Mouse (Mus musculus): ENCODE measurements around the gene Idh3b.

DNA sequence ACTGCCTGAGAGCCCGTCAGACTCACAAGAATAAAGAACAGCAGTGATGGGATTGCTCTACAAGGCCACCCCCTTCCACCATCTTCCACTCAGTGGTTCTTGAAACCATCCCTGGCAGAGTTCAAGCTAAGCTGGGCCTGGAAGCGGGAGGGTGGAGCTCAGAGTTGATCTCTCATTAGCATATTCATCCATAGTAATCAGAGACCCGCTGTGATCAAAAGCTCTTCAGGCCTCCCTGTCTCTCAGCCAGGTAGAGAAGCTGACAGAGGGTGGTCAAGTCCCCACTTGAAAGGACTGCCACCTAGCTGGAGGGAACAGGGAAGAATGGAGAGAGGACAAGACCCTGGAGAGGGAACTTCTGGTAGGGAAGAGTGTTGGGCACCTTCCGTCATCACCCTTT lies 18.7 kb upstream of the Idh3b start:
- TF ChIP-seq CTCF (IDR thresholded peaks at IDR 0.05) (no peak), EP300 (IDR thresholded peaks at IDR 0.05) (no peak)
